In the genomic region with DNA sequence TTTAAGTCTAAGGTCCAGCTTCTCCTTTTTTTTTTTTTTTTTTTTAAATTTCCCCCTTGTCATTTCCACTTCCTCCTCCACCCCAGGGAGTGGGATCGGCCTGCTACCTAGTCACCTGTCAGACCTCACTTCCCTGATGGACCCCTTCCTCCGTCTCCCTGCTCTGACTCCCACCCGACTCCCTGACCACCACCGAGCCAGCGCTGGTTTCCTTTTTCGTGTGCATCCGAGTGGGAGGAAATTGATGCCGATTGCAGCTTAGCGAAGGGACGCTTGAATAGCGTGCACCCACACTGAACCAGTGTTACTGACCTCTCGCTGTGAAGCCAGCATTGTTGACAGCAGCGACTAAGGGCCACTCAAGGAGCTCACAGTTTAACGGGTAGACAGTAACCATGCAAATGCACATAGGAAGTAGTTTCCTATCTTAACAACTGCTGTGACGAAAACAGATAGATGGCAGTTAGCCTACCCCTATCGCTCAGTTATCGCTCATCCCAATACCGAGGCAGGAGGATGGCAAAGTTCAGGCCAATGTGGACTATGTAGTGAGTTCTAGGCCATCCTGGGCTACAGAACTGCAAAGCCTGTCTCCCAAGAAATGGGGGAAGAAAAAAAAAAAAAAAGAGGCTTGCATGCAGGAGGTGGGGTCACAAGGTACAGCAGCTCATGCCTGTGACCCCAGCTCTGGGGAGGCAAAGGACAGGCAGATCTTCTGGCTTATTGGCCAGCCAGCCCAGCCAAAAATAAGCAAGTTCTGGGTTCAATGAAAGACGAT, we compare ENCODE assay signal across 1 mouse cellular context.
TF ChIP-seq lines count a peak whose summit lies in the region.

No protein-coding gene starts in this region.

TF ChIP-seq in CH12.LX, 34 proteins besides CTCF, POLR2A, EP300 and RAD21:
- 0 out of 2 replicates have a peak, but pooled peaks have one; percentile 2 for TF ChIP-seq SIN3A (IDR thresholded peaks at IDR 0.05; ENCODE audit: low read length)
- no peak for TF ChIP-seq TCF12 (IDR thresholded peaks at IDR 0.05; ENCODE audit: low read depth, low read length)
